Mouse (Mus musculus) fibroblast of lung, adult 2 months (primary cell): ENCODE data around the gene Git2.

Experiments used
- DNase-seq: peaks from one replicate; pipeline ENCODE4 v3.0.0-alpha.2; 2011; ENCODE audit warnings: low read depth

The Git2 gene

GRCm38 (mm10) chr5:114775056-114775979 is at the start of gene Git2:
TSS of gene Git2 (minus strand) at chr5:114775517.
- no peak for DNase-seq

DNA sequence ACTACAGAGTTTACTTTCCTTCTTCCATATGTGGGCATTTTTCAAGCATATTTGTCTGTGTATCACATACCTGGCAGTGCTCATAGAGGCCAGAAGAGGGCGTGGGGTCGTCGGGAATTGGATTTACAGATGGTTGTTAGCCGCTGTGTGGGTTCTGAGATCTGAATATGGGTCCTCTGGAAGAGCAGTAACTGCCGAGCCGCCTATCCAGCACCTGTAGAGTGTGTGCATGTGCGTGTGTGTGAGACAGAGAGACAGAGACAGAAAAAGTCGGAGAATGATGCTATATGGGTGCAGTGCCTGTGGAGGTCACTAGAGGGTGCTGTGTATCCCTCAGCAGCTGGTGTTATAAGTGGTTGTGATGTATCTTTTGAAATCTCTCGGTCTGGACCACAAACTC is 48.9 kb upstream of the Git2 start:
- peak; percentile 24 for DNase-seq

- DNase-seq: peak; percentile 26
These were observed 47.7 kb upstream of the Git2 start, which contains the start of gene 1500011B03Rik for GRCm38 (mm10) chr5:114822796-114823688. TSS of gene 1500011B03Rik (minus strand) at chr5:114823468.

- DNase-seq: no peak
These were observed 42.8 kb upstream of the Git2 start for GRCm38 (mm10) chr5:114818124-114818523.

- DNase-seq: no peak
These were observed 41.3 kb upstream of the Git2 start for GRCm38 (mm10) chr5:114816599-114816998.

DNA sequence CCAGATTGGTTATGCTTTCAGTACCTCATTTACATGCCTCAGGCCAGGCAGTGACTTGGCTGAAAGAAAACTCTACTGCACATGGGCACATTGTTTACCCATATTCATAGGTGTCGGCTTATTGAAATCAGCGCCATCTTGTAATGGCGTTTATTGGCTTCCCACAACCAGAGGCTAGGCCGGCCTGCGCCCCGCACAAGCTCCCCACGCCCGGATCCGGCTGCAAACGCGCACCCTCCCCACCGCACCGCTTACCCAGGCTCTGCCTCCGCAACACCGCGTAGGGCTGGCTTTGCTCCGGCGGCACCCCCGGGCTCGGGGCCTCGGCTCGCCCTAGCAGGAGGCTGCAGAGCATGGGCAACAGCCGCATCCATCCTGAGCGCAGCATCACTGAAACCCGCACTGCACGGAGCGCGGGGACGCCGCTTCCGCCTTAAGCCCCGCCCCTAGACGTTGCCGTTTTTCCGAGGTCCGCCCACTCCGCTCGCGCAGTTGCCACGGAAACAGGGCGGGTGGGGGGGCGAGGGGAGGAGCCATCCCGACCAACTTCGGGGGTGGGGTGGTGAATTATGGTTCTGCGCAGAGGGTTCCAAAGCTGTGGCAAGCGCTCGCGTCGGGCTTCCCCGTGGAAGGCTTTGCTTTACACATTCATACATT is 38.3 kb upstream of the Git2 start:
- DNase-seq: peak; percentile 43

GRCm38 (mm10) chr5:114809826-114810225 is 34.5 kb upstream of the Git2 start:
- no peak for DNase-seq

DNA sequence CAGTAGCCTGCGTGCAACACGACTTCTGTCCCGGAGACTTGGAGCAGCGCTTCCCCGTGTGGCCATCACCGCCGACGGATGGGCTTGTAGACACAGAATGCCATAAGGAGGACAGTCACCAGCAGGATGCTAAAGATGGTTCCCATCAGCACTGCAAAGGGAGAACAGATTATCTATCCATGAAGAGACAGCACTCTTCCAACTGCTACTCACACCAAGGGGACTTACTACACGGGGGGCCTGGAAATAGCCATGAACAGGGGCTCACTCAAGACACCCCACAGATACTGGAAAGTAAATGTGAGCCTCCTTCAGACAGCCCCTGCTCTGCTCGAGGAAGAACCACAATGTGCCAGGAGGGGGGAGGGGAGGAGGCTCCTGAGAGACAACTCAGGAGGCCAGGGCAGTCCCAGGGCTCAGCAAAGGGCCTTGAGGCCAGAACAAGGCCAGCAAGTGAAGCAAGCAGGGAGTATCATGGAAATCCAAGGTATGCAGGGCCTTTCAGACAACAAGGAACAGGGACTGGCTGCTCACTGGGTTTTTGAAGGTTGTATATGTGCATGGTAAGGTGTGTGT is 34.0 kb upstream of the Git2 start:
- DNase-seq: no peak

GRCm38 (mm10) chr5:114808385-114808784 is 33.1 kb upstream of the Git2 start:
- DNase-seq: no peak

GRCm38 (mm10) chr5:114807893-114808292 is 32.6 kb upstream of the Git2 start:
- no peak for DNase-seq

DNA sequence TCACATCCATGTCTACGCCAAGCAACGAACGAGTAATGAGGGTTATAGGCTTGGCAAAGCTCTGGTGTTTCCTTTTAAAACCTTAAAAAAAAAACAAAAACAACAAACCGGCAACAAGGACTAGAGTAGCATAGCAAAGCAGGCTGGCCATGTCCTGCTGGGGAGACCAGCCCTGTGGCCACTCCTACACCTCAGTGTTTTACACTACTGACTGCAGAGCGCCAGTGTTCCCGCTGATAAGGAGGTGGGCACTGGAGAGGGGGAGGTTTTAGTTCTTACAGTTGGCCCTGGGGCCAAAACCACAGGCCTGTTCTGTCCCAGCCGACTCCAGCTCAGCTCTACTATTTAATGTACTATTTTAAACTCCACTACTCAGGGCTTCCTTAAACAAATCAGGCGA is 32.2 kb upstream of the Git2 start:
- peak; percentile 19 for DNase-seq

DNA sequence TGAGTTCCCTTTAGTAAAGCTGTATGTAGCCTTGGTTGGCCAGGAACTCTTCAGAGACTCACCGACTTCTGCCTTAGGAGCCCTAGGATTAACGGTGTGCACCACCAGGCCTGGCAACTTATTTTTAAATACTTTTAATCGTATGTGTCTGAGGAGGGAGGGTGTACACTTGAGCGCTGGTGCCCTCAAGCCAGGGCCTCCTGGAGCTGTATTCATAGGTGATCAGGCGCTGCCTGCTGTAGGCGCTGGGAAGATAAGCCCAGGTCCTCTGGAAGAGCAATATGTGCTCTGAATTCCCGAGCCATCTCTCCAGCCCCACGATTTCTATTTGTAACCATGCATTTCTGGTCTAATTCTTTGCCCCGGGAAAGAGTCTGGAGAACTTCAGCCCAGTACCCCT is 31.7 kb upstream of the Git2 start:
- no peak for DNase-seq

GRCm38 (mm10) chr5:114806636-114807035 is 31.3 kb upstream of the Git2 start:
- no peak for DNase-seq

GRCm38 (mm10) chr5:114805436-114806350 is 30.4 kb upstream of the Git2 start:
- DNase-seq: no peak

- DNase-seq: no peak
These were observed 29.6 kb upstream of the Git2 start for GRCm38 (mm10) chr5:114804958-114805357.

DNA sequence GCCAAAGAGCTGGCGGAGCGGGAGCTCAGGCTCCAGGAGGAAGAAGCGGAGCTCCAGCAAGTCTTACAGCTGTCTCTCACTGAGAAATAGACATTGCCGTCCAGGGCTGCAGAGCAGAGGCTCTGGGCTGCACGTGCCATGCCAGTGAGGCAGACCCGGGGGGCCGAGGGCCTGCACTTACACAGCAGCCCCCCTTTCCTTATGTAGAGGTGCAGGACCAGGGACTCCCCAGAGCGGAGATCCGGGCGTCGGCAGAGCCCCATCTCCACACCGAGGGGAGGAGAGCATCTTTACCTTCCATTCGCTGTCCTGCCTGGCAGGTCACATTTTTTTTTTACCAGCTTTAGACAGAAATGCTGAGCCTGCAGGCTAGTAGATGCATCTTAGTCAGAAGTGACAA is 29.0 kb upstream of the Git2 start:
- no peak for DNase-seq

DNA sequence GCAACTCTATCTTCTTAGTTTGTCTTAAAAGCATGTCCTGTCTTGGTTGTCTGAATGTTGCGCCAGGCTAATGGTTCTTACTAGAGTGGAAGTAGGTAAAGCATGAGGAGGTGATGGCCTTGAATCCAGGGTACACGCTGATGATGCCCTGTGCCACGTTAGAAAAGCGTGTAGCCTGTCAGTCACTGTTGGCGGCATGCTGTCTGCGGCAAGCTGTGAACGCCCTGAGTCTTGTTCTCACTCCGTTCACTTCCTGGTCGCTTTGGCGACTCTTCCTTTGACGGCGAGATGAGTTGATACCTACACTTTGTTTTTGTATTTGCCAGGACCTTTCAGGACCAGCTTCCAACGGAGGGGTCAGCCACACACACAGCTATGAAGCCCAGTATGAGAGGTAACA is 27.9 kb upstream of the Git2 start:
- DNase-seq: no peak

- DNase-seq: no peak
These were observed 26.5 kb upstream of the Git2 start for GRCm38 (mm10) chr5:114801841-114802240.

DNA sequence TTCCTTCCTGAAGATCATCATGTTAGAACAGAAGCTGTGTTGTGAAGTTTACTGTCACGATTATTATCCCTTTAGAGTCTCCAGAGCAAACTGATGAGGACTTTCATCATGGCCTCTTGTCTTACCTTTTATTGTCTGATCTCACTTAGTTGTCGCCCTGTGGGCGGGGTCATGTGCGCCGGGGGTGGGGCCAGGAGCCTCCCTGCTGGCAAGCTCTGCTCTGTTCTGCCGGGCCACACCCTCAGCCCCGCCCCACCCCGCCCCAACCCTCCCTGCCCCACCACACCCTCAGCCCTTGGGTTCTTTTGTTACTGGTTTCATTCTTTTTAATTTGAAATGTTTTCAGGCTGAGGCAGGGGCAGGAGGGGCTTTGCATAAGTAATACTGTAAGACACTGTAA is 25.7 kb upstream of the Git2 start:
- DNase-seq: no peak

GRCm38 (mm10) chr5:114799848-114800247 is 24.5 kb upstream of the Git2 start:
- DNase-seq: no peak

DNA sequence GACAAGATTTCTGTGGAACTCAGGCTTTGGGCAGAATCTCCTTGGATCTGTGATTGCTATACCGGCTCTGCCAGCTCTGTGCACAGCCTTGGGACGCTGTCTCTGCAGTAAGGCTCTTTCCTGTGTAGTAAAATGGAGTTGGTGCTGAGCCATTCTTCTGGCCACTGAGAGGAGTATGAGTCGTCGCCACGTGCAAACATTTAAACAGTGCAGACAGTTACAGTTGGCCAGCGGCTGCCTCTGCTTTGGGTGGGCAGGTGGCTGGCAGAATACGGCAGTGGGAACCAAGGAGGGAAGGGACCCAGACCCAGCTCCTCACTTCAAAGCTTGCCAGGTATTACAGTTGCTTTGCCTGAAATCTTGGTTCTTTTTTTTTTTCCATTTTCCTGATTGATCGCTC is 21.9 kb upstream of the Git2 start:
- DNase-seq: no peak
